Comparison of ENCODE assay signal across 11 mouse cellular contexts in the genomic region with DNA sequence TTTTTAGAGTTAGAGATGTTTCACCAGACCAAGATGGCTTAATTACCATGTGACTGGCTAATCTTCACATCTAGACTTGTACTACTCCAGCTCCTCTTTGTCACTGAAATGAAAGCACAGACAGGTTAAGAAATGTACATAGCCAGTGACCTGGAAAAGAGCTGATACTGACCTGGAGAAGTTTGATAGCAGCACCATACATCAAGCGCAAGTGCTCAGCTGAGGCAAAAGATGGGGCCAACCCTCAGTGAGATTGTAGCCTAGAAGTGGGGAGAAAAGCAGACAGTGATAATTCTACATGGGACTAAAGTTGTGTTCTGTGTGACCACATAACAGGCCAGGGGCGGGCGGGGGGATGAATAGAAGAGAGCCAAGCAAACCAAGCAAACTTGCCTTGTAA.
"Had no signal": no experiment of that assay in that cellular context is flagged by ENCODE, and none has a peak within 500 bp of the region (broad histone marks: within the 10 kb centered on the region; RNA-seq: fewer than 3 reads in every experiment).

No protein-coding gene starts in this region.

- H3K9ac ChIP-seq: kidney, embryonic 15.5 days; limb, embryonic 13.5 days; midbrain, embryonic 13.5 days had no signal

- H3K36me3 ChIP-seq: kidney, embryonic 15.5 days; limb, embryonic 13.5 days; midbrain, embryonic 13.5 days had no signal

- DNase-seq: kidney, adult 2 months; kidney, postnatal 25 days; left cerebral cortex, postnatal 4 days; lung, adult 18-20 months; right cerebral cortex, postnatal 14 days; thymus, postnatal 4 days had no signal

- H3K9me3 ChIP-seq: kidney, embryonic 15.5 days; limb, embryonic 13.5 days; midbrain, embryonic 13.5 days had no signal

- H3K4me3 ChIP-seq: kidney, embryonic 15.5 days; limb, embryonic 13.5 days; midbrain, embryonic 13.5 days had no signal

- H3K4me2 ChIP-seq: kidney, embryonic 15.5 days; limb, embryonic 13.5 days; midbrain, embryonic 13.5 days had no signal

- ATAC-seq: intestine, embryonic 16.5 days; midbrain, embryonic 13.5 days had no signal

- H3K27ac ChIP-seq: kidney, embryonic 15.5 days; limb, embryonic 13.5 days; midbrain, embryonic 13.5 days; stomach, postnatal 0 days had no signal
